Mouse (Mus musculus): ENCODE data around the gene Ctnna2.

GRCm38 (mm10) chr6:77098540-77098939 lies 881.0 kb downstream of the Ctnna2 start:
- no peak for TF ChIP-seq CTCF (IDR thresholded peaks at IDR 0.05; ENCODE audit: borderline replicate concordance, control insufficient read depth, extremely low read depth, insufficient read depth, low read length, poor library complexity)
- no peak for TF ChIP-seq POLR2A (IDR thresholded peaks at IDR 0.05; ENCODE audit: control insufficient read depth, extremely low read depth, insufficient read depth, low read length, poor library complexity)

Measured in thymus, adult 2 months (tissue).